Mouse (Mus musculus) yolk sac, embryonic 10.5 days (tissue): ENCODE results near the gene Rabggtb.
A peak's percentile ranks its signal among the peaks of the same experiment; 100 is the strongest.

Source experiments
- DNase-seq: peaks from one replicate; pipeline ENCODE4 v3.0.0-alpha.2; 2017; ENCODE audit warnings: low spot score

The Rabggtb gene

GRCm38 (mm10) chr3:153917200-153917599 lies 4.4 kb upstream of the Rabggtb start:
- DNase-seq, result no peak

GRCm38 (mm10) chr3:153913510-153914243 lies 868 bp upstream of the Rabggtb start:
- DNase-seq, result no peak

DNA sequence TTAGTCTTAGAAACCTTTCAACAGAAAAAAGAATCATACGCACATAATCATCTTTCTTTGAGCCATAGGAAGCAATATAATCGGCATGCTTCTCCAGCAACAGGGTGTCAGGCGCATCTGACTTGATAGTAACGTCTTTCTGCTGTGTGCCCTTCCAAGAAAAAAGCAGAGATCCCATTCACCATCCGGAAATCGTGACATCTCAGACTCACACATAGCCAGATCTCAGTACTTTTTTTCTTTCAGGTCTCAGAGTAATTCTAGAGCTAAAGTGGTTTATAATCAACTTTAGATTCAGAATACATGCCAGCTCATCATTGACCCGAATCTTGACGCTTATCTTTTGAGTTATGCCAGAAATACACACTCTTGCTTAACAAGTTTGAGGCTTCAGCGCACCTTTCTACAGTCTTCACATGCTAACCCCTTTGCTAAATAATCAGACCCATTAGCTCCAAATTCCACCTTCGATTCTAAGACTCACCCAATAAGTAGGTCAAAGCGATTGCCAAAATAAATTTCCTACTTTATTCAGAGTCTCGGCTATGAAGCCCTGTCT lies 848 bp downstream of the Rabggtb start:
- DNase-seq, result no peak

DNA sequence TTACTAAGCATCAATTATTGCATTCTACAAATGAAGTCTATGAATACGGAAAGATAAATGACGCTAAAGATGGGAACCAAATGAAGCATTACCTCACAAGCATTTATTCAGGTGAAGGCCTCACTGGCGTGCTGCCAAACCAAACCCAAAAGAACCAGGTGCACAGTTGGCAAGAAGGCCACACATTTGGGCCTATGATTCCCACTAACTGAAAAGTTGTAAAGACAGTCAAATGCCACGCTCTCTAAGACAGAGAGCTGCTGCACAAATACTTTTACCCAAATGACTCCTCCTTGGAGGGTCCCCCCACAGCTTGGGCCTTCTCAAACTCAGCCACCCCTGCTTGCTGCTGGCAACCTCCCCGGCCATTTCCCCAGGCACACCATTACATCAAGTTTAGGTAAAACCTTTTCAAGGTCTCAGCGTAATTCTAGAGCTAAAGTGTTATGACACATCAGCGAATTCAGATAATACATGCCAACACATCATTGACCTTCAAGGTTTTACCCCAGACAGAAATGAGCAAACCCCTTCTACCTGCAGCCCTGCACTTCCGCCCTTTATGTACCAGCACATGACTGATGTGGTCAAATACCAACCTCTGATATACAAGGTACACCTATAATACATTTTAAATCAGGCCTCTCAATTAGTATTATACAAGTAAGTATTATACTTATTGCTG lies 1.5 kb downstream of the Rabggtb start:
- no peak for DNase-seq

- DNase-seq, result peak; percentile 40
Observed at GRCm38 (mm10) chr3:153910489-153910888, 2.3 kb downstream of the Rabggtb start.

DNA sequence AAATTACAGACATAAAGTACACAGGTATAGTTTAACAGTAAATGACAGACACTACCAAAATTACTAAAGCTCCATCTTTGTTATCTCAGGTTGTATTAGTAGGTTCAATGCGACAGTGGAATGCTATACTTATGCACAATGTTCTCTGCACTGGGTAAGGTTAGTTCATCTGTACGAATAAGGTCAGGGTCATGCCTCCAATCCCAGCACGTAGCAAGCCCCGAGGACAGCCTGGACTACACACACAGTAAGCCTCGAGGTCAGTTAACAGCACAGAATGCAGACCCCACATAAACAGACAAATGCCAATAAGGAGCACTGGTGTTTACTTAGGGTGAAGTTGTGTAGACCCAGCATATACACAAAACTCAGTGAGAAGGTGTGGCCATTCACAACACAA lies 3.9 kb downstream of the Rabggtb start:
- no peak for DNase-seq

DNA sequence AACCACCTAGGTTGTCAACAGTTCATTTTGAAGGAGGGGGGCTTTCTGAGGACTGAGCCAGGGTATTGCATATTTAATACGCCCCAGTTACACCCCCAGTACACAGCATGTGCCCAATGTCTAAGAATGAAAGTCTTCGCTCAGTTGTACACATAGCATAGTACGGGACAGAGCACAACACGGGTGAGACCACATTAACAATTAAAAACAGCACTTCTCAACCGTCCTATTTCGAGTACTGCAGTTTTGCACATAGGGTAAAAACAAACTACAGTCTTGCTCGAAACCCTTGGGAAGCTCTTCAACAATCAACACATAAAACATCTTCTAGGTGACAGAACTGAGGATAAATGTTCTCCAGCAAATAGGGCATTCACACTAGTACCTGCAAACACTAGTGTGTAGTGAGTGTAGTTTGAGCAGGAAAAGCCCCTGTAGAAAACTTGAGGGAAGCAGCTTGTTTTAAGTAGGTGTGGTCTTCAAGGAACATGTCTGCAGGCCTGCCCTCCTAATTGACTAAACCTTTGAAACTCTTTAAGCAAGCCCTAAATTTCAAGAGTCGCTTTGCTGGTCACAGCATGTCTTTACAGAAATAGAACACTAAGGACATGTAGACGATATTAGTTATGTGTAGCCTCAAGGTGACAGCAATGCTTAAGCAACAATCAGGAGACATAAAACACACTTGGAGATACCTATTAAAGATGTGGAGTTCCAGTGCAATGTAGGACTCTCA lies 6.5 kb downstream of the Rabggtb start, which contains the start of gene Msh4:
TSS of gene Msh4 (minus strand) at position 3 of the 736 bp plus-strand sequence.
- no peak for DNase-seq

DNA sequence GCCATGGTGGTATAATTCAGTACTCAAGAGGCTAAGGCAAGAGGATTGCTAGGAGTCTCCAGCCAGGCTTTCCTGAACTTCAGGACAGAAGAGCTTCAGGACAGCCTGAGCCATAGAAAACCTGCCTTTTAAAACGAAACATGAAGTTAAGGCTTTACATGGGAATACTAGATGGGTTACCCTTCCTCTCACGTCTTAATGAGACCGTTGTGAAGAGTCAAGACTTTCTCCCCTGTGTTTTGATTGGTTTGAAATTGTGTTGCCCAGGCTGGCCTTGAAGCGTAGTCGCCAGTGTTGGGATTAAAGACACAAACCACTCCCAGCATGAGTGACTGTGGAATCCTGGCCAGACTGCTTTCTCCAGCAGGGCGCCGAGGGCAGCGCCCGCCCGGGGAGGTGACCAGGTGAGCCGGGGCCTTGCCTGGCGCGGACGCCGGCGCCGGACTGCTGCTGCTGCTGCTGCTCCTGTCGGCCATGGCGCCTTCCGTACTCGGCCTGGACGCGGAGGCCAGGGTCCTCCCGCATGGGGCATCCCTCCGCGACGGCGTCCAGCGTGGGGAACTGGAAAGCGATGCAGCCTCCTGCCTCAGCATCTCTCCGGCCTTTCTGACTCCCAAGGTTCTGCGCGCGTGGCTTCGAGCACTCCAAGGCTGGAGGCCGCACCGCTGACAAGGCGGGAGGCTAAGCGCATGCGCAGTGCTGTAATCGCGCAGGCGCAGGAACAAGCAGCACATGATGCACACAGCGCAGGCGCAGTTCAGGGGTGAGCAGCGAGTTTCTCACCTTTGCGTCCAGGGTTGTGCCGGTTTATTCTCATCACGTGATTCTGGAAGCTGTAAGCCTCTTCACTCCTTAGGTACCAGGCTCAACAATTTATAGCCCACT lies 7.3 kb downstream of the Rabggtb start:
- peak; percentile 44 for DNase-seq

DNA sequence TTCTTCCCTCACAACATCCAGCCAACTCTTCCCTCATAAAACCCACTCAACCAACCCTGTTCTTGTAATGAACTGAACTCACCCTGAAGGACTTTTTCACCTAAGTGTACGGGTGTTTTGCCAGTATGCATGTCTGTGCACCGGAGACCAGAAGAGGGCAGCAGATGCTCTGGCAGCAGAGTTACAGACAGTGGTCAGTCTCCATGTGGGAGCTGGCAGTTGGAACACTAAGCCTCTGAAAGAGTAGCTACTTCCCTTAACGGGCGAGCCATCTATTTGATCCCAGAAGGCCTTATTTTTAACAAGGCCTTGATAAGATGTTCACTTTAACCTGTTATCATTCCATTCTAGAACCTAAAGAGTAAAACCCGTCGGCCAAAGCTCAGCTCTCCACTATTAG lies 8.2 kb downstream of the Rabggtb start:
- peak; percentile 62 for DNase-seq

GRCm38 (mm10) chr3:153902595-153902994 lies 10.2 kb downstream of the Rabggtb start:
- no peak for DNase-seq

DNA sequence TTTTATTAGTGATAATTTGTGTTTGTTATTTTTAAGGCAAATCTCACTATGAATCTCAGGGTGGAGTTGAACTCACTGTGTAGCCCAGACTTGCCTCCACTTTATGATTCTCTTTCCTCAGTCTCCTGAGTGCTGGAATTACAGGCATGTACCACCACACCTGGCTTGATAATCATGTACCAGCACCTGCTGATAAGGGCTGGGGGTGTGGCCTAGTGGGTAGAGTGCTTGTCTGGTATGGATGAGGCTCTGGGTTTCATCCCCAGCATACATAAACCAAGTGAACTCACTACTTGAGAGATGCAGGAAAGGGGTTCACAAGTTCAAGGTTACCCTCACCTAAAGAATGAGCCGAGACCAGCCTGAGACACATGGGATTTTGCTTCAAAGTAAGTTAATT lies 10.9 kb downstream of the Rabggtb start:
- DNase-seq, result no peak

- no peak for DNase-seq
Observed at GRCm38 (mm10) chr3:153897216-153897615, 15.6 kb downstream of the Rabggtb start.

- no peak for DNase-seq
Observed at GRCm38 (mm10) chr3:153895454-153895853, 17.4 kb downstream of the Rabggtb start.

DNA sequence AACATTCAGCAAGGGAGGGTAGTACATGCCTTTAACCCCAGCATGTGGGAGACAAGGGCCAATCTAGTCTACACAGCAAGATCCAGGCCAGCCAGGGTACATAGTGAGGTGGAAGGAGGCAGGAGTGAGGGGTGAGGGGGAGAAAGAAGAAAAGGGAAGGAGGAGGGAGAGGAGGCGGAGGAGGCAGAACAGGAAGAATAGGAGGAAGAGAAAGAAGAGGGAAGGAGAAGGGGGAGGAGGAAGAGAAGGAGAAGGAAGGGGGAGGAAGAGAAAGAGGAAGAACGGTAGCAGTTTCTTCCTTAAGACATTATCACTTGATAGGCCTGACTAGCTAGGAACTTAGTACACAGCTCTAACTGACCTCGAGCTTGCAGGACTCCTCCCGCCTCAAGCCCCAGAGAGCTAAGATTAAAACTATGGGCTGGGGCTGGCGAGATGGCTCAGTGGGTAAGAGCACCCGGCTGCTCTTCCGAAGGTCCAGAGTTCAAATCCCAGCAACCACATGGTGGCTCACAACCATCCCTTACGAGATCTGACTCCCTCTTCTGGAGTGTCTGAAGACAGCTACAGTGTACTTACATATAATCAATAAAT lies 23.5 kb downstream of the Rabggtb start:
- DNase-seq, result no peak

DNA sequence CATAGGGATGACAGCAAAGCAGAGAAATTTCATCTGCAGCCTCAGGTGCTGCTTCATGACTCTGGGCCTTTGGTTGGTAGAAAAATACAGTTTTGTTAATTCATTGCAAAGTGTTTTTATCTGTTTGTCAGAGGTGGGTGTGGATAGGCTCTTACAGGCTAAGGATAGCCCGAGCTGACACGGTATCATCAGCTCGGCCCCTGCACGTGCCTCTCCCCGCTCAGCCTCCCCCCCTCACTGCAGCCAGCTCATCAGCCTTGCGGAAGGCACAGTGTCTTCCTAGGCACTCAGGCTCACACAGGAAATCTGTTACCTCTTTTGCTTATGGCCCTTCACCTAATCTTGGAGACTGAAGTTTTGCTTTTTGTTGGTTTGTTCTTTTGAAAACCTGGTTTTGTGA lies 24.7 kb downstream of the Rabggtb start:
- no peak for DNase-seq

DNA sequence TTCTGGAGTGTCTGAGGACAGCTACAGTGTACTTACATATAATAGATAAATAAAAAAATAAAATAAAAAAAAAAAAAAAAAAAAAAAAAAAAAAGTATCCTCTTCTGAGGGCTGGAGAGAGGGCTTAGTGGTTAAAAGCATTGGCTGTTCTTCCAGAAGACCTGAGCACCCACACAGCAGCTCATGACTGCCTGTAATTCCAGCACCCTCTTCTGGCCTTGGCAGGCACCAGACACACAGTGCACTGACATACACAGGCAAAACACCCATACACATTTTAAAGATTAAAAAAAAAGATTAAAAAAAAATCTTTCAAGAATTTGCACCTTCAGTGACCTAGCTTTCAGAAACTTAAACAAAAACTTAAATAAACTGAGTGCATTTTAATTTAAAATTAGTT lies 26.5 kb downstream of the Rabggtb start:
- no peak for DNase-seq

DNA sequence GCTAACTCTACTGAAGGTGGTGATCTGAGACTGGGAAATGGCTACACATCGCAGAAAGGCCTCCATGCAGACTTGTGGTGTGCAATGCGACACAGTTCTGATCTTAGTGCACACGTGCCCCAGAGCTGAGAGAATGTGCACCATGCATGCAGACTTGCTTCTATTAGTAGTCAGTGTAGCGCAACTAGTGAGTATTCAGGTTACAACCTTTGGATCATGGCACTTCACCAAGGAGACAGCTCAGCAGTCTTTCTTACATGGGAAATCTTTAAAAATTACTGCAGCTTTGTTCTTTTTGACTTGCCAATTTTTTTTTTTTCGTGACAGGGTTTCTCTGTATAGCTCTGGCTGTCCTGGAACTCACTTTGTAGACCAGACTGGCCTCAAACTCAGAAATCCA lies 41.4 kb downstream of the Rabggtb start:
- DNase-seq, result no peak

- no peak for DNase-seq
Observed at GRCm38 (mm10) chr3:153867149-153868136, 45.4 kb downstream of the Rabggtb start.

GRCm38 (mm10) chr3:153864636-153865429 lies 48.0 kb downstream of the Rabggtb start:
- no peak for DNase-seq
